Mouse (Mus musculus): ENCODE measurements around the gene Heatr3.
"Not testable (repeated sequence)": the region's sequence is repeated elsewhere in the genome, so short reads cannot be mapped to it uniquely, and the experiment has no call there.

Gene Heatr3

DNA sequence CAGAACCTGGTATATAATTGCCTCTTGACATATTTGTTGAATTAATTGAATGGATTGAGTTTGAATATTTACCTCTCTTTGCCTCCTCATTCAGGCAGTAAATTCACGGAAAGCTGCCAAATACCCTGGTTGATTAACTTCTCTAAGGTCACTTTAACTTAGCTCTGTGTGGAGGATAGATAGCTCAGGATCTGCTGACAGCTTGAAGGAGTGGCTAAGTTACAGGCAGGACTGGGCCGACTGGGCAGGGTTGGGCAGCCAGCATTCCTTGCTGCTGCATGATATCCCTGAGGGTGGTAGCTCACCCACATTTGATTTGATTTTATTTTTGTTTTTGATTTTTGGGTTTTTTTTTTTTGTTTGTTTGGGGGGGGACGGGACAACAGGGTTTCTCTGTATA lies 59.7 kb downstream of the Heatr3 start:
- no peak for DNase-seq (ENCODE audit: low spot score)

DNA sequence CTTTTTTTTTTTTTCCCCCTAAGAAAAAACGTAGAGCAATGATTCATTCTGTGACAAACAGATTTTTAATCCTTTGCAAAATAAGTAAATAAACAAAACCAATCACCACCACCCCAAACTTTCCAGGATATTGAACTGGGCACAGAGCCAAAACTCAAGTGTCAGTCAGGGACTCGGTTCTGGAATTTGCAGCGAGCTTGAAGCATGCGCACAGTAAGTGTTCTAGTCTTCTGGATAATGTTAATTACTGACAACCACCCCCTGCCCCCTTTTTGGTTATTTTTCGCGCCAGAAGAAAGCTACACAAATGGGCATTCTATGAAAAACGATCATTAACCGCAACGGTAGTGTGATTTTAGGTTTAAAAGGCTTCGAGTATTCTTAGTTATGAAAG lies 60.9 kb downstream of the Heatr3 start:
- no peak for DNase-seq (ENCODE audit: low spot score)

DNA sequence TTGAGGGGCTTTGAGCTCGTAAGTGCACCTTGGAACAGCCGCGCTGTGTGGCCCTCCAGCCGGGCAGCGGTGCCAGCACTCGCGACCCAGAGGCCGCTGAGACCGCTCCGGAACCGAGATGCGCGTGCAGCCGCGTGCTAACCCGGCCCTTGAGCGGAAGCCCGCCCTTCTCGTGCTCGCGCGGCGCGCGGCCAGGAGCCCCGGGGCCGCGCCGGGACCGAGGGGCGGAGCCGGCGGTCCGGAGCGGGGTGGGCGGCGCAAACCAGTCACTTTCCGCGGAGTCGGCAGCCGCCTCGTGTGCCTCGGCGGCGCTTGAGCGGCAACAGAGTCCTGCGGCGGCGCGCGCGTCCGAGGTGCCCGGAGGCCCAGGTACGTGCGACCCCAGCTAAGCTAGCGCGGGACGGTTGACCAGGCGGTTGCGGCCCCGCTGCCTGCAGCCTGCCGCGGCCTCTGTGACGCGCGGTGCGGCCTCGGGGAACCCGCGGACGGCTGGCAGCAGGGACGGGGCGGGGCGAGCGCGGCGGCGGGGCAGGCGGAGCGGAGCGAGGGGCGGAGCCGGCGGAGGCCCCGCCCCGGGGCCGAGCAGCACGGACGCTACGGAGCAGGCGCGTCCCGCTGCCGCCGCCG lies 61.4 kb downstream of the Heatr3 start, which contains the start of gene Tent4b:
TSS of gene Tent4b (plus strand) at position 269 of the 627 bp plus-strand sequence.
- DNase-seq (ENCODE audit: low spot score): peak; percentile 95

DNA sequence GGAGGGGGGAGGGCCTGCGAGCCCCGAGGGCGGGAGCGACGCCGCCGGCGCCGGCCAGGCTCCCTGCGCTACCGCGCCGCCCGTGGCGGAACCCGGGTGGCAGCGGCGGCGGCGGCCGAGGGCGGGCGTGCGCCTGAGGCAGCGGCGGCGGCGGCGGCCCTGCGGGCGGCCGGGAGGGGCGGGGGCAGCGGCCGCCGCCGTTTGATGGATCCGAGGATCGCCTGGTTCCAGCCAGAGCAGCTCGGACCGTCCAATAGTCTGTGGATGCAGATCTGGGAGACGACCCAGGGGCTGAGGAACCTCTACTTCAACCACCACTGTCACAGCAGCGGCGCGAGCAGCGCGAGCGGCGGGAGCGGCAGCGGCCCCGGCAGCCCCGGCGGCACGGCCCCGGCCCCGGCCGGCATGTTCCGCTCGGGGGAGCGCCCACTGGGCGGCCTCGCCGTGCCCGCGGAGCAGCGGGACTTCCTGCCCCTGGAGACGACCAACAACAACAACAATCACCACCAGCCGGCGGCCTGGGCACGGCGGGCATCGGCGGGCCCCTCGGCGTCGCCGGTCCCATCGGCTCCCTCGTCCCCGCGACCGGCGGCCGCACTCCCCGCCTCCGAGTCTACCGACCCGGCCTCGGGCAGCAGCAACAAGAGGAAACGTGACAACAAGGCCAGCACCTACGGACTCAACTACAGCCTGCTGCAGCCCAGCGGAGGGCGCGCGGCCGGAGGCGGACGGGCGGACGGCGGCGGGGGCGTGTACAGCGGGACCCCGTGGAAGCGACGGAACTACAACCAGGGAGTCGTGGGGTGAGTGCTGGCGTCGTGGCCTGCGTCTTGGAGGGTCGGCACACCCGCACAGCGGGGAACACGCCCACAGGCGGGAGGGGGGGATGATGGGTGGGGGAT lies 62.3 kb downstream of the Heatr3 start:
- DNase-seq (ENCODE audit: low spot score): peak; percentile 57

DNA sequence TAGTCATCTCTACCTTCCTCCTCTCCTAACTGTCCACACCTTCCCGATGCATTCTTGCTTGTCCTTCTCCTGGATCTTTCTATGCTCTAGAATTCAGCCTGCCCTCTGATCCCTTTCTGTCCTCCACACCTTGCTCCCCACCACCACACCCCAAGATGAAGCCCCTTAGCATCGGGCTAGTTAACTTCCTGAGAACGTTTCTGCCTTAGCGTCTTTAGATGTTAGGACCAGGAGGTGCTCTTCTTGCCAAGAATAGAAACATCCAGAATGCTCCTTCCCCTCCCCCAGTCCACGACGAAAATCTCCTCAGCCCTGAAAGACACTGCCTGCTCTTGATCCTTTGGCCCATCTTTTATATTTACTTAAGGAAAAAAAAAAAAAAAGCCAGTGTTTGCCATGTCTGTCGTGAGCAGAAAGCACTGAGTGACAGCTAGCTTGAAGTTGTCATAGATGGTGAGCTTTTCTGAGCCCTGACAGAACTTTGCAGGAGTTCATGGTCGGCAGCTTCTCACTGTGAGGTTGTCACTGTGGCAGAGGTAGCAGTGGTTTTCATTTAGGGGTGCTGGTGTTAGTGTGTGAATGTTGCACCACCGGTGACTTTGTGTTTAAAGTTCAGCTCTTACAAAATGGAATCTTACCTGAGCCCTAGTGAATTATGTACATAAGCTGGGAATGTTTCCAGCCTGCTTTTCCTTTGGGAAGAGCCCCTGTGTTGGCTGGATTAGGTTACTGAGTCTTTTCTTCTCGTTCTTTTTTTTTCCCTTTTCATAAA lies 63.3 kb downstream of the Heatr3 start:
- DNase-seq (ENCODE audit: low spot score): no peak

DNA sequence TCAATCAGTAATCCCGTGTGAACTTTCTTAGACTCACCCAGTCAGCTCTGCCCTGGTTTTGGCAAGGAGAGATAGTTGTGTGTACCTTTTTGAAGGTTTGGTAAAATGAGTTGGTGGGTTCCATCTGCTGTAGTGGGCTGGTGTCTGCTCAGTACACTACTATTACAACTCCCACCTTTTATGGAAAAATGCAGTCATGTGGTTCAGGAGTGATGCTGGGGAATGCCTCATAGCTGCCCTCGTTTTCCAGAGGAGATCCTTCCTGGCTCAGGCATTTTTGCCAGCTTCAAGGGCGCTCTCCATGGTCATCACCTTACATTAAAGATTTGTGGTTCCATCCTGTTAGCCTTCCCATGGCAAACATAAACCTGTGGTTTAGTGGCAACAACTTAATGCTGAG lies 64.0 kb downstream of the Heatr3 start:
- DNase-seq (ENCODE audit: low spot score): no peak

DNA sequence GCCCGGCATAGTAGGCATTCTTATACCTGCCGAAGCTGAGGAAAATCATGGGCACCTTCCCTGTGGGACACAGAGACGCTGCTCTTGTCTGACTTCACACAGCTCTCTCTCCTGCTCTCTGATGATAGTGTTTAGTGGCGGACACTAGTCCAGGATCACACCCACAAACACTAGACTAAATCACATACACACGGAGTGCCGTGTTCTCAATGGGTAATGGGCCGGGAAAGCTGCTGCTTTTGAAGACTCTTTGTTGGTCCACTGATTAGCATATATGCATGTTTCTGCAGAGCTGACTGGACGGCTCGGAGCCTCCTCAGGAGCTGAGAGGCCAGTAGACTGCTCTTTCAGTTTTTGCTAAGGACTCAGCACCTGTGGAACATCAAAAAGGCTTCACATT lies 68.4 kb downstream of the Heatr3 start:
- no peak for DNase-seq (ENCODE audit: low spot score)

DNA sequence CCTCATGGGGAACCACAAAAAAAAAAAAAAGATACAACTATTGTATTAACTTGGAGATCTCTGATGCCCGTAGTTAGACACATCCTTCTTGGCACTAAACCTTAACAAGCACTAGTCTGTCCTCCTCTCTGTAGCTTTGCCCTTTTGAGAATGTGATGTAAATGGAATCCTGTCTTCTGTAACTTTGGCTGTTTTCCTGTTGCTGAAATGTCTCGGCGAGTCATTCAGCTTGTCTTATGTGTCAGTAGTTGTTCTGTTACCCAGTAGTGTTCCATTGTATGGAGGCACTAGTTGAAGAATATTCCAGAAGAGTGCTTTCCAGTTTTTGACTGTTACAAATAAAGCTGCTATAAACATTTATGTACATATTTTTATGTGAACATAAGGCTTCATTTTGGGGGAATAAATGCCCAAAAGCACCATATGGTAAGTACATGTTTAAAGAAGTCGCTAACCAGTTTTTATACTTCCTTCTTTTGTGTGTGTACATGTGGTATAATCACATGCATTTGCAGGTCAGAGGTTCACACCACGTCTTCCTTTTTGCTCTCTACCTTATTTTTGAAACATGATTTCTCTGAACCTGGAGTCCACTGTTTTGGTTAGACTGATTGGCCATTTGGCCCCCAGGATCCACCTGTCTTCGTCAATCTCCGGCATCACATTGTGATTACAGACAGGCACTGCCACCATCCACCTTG lies 69.6 kb downstream of the Heatr3 start:
- no peak for DNase-seq (ENCODE audit: low spot score)

DNA sequence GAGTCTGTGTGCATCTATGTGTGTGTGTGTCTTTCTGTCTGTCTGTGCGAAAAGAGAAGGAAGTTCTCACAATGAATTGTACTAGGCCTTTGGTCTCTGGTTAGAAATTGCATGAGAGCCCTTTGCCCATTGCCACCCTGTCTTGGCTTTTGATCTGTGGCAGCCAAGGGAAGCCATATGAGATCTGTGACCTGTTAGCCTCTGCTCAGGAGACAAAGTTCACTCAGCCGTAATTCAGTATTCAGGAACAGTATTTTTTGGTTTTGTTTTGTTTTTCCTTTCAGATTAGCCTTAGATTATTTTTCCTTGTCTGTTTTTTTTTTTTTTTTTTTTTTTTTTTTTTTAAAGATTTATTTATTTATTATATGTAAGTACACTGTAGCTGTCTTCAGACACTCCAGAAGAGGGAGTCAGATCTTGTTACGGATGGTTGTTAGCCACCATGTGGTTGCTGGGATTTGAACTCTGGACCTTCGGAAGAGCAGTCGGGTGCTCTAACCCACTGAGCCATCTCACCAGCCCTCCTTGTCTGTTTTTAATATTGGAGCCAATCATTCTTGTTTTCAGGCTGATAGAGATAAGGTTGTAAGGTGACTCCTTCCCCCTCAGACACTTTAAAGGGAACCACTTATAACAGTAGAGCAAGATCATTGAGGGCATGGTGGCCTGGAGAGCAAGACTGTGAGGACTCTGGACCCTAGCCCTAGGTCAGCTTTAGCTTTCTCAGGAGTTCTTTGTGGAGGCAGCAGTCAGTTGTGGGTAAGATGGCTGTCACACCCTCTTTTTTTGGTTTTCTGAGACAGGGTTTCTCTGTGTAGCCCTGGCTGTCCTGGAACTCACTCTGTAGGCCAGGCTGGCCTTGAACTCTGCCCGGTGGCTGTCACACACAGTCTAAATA lies 72.5 kb downstream of the Heatr3 start:
- not testable (repeated sequence) for DNase-seq (ENCODE audit: low spot score)

DNA sequence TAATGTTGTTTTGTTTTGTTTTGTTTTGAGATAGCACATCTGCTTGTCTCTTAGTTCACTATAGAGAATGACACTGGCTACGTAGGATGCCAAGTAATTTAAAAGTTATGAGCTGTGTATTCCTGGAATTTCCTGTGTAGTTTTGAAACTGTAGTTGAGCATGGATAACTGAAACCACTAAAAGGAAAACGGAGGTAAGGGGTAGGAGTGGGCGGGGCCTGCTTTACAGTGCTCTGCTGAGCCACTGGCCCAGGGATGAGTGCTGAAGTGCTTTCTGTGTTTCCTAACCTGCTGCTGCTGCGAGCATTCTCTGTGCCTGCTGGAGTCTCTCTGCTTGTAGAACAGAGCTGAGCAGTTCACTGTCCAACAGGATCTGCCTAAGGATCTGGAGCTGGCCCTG lies 83.7 kb downstream of the Heatr3 start:
- no peak for DNase-seq (ENCODE audit: low spot score)

Measured in ovary, postnatal 36 days (tissue).